Mouse (Mus musculus) brain, embryonic 18.5 days (tissue): ENCODE results near the gene Gm17535.
A peak's percentile ranks its signal among the peaks of the same experiment; 100 is the strongest.
"Not testable (repeated sequence)": the region's sequence is repeated elsewhere in the genome, so short reads cannot be mapped to it uniquely, and the experiment has no call there.

Source experiments
- DNase-seq: peaks from one replicate; pipeline ENCODE4 v3.0.0-alpha.2; 2012; ENCODE audit warnings: low read depth, low spot score

Gene Gm17535

DNA sequence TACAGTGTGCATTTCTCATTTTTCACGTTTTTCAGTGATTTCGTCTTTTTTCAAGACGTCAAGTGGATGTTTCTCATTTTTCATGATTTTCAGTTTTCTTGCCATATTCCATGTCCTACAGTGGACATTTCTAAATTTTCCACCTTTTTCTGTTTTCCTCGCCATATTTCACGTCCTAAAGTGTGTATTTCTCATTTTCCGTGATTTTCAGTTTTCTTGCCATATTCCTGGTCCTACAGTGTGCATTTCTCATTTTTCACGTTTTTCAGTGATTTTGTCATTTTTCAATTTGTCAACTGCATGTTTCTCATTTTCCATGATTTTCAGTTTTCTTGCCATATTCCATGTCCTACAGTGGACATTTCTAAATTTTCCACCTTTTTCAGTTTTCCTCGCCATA is at the start of gene Gm17535:
TSS of gene Gm17535 (plus strand) at position 301 of the 400 bp plus-strand sequence.
- DNase-seq: not testable (repeated sequence)

GRCm38 (mm10) chr9:3000445-3000972 is 33.9 kb upstream of the Gm17535 start, which contains the start of gene Gm10722:
Gm10722 (plus strand) TSS chr9:3000922.
- peak; percentile 6 for DNase-seq

GRCm38 (mm10) chr9:3001006-3001405 is 33.4 kb upstream of the Gm17535 start:
- not testable (repeated sequence) for DNase-seq

- peak; percentile 0 for DNase-seq
Measured at GRCm38 (mm10) chr9:3001948-3002659, 32.3 kb upstream of the Gm17535 start.

GRCm38 (mm10) chr9:3002794-3003396 is 31.5 kb upstream of the Gm17535 start, which contains the start of gene Gm11168:
Gm11168 (plus strand) TSS chr9:3003346.
- DNase-seq: not testable (repeated sequence)

DNA sequence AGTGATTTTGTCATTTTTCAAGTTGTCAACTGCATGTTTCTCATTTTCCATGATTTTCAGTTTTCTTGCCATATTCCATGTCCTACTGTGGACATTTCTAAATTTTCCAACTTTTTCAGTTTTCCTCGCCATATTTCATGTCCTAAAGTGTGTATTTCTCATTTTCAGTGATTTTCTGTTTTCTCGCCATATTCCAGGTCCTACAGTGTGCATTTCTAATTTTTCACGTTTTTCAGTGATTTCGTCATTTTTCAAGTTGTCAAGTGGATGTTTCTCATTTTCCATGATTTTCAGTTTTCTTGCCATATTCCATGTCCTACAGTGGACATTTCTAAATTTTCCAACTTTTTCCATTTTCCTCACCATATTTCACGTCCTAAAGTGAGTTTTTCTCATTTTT is 28.2 kb upstream of the Gm17535 start:
- not testable (repeated sequence) for DNase-seq

GRCm38 (mm10) chr9:3006636-3007035 is 27.8 kb upstream of the Gm17535 start:
- DNase-seq: not testable (repeated sequence)

DNA sequence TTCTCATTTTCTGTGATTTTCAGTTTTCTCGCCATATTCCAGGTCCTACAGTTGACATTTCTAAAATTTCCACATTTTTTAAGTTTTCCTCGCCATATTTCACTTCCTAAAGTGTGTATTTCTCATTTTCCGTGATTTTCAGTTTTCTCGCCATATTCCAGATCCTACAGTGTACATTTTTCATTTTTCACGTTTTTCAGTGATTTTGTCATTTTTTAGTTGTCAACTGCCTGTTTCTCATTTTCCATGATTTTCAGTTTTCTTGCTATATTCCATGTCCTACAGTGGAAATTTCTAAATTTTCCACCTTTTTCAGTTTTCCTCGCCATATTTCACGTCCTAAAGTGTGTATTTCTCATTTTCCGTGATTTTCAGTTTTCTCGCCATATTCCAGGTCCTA is 27.1 kb upstream of the Gm17535 start:
- DNase-seq: peak; percentile 0

DNA sequence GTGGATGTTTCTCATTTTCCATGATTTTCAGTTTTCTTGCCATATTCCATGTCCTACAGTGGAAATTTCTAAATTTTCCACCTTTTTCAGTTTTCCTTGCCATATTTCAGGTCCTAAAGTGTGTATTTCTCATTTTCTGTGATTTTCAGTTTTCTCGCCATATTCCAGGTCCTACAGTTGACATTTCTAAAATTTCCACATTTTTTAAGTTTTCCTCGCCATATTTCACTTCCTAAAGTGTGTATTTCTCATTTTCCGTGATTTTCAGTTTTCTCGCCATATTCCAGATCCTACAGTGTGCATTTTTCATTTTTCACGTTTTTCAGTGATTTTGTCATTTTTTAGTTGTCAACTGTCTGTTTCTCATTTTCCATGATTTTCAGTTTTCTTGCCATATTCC is 25.1 kb upstream of the Gm17535 start:
- not testable (repeated sequence) for DNase-seq

DNA sequence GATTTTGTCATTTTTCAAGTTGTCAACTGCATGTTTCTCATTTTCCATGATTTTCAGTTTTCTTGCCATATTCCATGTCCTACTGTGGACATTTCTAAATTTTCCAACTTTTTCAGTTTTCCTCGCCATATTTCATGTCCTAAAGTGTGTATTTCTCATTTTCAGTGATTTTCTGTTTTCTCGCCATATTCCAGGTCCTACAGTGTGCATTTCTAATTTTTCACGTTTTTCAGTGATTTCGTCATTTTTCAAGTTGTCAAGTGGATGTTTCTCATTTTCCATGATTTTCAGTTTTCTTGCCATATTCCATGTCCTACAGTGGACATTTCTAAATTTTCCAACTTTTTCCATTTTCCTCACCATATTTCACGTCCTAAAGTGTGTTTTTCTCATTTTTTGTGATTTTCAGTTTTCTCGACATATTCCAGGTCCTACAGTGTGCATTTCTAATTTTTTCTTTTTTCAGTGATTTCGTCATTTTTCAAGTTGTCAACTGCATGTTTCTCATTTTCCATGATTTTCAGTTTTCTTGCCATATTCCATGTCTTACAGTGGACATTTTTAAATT is 22.3 kb upstream of the Gm17535 start:
- DNase-seq: not testable (repeated sequence)

GRCm38 (mm10) chr9:3012733-3013279 is 21.6 kb upstream of the Gm17535 start, which contains the start of gene Gm10721:
Gm10721 (plus strand) TSS chr9:3013140.
- not testable (repeated sequence) for DNase-seq

DNA sequence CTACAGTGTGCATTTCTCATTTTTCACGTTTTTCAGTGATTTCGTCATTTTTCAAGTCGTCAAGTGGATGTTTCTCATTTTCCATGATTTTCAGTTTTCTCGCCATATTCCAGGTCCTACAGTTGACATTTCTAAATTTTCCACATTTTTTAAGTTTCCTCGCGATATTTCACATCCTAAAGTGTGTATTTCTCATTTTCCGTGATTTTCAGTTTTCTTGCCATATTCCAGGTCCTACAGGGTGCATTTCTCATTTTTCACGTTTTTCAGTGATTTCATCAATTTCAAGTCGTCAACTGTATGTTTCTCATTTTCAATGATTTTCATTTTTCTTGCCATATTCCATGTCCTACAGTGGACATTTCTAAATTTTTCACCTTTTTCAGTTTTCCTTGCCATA is 19.0 kb upstream of the Gm17535 start, which contains the start of gene Gm10720:
TSS of gene Gm10720 (plus strand) at position 301 of the 400 bp plus-strand sequence.
- not testable (repeated sequence) for DNase-seq

GRCm38 (mm10) chr9:3015896-3016295 is 18.5 kb upstream of the Gm17535 start:
- DNase-seq: not testable (repeated sequence)

GRCm38 (mm10) chr9:3017108-3017507 is 17.3 kb upstream of the Gm17535 start, which contains the start of gene Gm10719:
Gm10719 (plus strand) TSS chr9:3017408.
- DNase-seq: not testable (repeated sequence)

DNA sequence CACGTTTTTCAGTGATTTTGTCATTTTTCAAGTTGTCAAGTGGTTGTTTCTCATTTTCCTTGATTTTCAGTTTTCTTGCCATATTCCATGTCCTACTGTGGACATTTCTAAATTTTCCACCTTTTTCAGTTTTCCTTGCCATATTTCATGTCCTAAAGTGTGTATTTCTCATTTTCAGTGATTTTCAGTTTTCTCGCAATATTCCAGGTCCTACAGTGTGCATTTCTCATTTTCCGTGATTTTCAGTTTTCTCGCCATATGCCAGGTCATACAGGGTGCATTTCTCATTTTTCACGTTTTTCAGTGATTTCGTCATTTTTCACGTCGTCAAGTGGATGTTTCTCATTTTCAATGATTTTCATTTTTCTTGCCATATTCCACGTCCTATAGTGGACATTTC is 15.5 kb upstream of the Gm17535 start:
- not testable (repeated sequence) for DNase-seq

- not testable (repeated sequence) for DNase-seq
Measured at GRCm38 (mm10) chr9:3019835-3020727, 14.3 kb upstream of the Gm17535 start.

DNA sequence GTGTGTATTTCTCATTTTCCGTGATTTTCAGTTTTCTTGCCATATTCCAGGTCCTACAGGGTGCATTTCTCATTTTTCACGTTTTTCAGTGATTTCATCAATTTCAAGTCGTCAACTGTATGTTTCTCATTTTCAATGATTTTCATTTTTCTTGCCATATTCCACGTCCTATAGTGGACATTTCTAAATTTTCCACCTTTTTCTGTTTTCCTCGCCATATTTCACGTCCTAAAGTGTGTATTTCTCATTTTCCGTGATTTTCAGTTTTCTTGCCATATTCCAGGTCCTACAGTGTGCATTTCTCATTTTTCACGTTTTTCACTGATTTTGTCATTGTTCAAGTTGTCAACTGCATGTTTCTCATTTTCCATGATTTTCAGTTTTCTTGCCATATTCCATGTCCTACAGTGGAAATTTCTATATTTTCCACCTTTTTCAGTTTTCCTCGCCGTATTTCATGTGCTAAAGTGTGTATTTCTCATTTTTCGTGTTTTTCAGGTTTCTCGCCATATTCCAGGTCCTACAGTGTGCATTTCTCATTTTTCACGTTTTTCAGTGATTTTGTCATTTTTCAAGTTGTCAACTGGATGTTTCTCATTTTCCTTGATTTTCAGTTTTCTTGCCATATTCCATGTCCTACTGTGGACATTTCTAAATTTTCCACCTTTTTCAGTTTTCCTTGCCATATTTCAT is 11.9 kb upstream of the Gm17535 start:
- peak; percentile 0 for DNase-seq

- not testable (repeated sequence) for DNase-seq
Measured at GRCm38 (mm10) chr9:3023312-3023984, 11.0 kb upstream of the Gm17535 start, which contains the start of gene Gm10718. Gm10718 (plus strand) TSS chr9:3023547.

DNA sequence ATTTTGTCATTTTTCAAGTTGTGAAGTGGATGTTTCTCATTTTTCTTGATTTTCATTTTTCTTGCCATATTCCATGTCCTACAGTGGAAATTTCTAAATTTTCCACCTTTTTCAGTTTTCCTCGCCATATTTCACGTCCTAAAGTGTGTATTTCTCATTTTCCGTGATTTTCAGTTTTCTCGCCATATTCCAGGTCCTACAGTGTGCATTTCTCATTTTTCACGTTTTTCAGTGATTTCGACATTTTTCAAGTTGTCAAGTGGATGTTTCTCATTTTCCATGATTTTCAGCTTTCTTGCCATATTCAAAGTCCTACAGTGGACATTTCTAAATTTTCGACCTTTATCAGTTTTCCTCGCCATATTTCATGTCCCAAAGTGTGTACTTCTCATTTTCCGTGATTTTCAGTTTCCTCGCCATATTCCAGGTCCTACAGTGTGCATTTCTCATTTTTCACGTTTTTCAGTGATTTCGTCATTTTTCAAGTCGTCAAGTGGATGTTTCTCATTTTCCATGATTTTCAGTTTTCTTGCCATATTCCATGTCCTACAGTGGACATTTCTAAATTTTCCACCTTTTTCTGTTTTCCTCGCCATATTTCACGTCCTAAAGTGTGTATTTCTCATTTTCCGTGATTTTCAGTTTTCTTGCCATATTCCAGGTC is 10.3 kb upstream of the Gm17535 start:
- DNase-seq: not testable (repeated sequence)
